Mouse (Mus musculus) Muller cell, postnatal 12 days (primary cell): ENCODE results near the gene Rpusd1.
A peak's percentile ranks its signal among the peaks of the same experiment; 100 is the strongest.

Experiments used
- DNase-seq: peaks from one replicate; pipeline ENCODE4 v3.0.0-alpha.2; 2015; ENCODE audit errors: inconsistent ontology term

Gene Rpusd1

DNA sequence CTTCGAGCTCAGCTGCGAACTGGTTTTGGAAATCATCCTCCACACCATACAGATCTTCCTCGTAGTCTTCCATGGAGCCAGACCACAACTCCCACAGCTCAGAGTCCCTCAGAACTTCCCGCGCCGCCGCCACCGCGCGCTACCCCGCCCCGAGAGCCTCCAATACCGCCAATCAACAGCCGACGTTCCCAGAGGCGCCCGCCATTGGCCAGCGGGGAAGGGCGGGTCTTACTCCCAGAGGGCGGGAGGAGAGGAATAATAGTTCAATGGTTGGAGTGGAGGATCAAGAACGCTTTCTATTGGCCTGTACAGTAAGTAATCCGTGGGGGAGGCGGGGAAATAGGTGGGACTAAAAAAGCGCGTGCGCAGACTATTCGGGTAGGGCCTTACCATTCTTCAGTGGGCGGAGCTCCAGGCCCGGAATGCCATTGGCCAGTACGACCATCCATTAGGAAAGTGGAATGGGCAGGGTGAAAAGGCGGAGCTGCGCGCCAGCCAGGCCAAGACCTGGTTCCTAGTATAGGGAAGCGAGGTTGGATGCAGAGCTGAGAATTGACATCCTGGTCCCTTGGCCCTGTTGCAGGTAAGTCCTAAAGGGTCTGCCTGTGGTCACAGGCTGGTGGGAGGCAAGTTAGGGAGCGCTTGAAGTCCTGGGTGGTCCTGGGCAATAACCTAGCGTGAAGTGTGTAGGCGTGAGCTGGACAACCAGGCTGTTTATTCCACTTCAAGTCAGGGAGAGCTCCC lies at the start of gene Rpusd1, which contains the start of gene Chtf18:
Gene Rpusd1 (plus strand): TSS at position 406 of the 744 bp plus-strand sequence.
Gene Chtf18 (minus strand): TSS at position 155 of the 744 bp plus-strand sequence.
- DNase-seq: peak; percentile 100

DNA sequence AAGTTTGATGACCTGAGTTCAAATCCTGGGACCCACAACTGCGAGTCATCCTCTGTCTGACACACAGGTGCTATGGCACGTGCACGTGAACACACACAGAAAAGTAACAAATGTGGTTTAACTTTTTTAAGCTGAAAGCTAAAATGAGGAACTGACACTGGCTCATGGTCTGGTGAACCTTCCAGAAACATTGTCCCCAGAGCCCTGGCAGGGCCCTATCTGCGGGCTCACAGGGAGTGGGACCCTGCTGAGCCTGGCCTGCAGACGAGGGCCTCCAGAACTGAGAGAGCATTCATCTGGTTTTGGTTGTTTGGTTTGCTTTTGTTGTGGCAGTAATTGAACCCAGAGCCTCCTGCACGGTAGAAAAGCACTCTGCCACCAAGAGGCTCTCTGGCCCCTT lies 49.5 kb upstream of the Rpusd1 start:
- no peak for DNase-seq

DNA sequence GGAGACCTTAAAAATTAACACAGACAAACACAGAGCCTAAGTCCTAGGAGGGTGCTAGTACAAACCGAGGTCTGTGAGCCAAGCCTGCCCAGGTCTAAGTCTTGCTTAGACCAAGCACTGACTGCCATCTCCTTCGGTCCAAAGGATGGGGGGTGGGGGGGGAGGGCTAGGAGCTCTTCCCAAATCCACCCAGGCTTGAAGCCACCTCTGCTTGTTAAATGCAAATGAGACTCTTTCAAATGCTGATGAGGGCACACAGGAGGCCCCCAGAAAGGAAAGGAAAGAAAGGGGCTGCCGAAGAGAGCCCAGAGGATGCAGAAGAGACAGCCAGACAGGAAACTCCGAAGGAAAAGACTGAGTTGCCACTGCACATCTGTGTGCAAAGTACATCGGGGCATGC lies 47.7 kb upstream of the Rpusd1 start:
- DNase-seq: no peak

DNA sequence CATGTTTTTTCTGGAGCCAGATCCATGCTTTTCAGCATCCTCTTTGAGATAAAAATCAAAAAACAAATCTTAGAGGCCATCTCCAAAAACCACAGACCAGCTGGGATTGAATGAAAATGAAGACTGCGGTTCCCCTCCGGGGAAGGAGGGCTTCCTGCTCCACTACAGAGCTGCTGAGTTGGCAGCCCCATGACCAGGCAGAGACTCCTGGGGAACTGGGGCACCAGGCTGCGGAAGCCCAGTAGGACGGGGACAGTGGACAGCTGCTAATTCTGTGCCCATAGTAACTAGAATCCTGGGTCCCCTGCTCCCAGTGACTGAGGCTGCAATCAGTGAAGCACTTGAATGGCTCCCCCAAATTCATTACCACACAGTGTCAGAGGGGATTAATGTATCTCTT lies 45.8 kb upstream of the Rpusd1 start:
- DNase-seq: no peak

DNA sequence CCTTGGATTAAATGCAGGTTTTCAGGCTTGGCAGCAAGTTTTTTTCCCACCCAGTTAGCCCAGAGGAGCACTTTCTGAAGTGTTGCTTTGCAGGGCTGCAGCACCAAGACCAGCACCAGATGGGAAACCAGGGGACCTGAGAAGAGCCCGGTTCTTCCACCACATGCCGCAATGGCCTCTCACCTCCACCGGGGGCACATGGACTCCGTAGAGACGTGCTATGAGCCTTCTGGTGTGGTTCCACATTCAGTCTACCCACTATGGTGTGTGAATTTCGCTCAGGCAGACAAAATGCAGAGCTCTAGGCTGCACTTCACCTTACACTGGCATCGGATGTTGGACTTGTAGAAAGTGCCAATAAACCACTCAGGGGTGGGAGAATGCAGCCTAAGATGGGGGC lies 41.1 kb upstream of the Rpusd1 start:
- DNase-seq: peak; percentile 33

DNA sequence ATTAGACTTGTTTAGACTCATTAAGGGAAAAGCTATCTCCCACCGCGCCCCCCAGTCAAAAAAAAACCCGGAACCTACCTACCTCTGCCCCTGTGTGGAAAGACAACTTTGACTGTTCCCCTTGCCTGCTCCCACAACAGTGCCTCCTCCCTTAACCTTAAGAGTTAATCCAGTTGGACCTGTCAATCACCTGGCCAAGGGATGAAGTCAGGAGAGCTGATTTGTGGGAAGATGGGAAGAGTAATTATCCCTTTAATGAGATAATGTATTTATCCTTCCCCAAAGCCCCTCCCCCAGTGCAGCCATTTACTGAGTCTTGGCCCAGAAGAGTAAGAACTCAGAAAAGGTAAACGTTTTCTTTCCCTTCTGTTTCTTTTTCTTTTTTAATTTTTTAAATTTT lies 38.5 kb upstream of the Rpusd1 start:
- DNase-seq: no peak

DNA sequence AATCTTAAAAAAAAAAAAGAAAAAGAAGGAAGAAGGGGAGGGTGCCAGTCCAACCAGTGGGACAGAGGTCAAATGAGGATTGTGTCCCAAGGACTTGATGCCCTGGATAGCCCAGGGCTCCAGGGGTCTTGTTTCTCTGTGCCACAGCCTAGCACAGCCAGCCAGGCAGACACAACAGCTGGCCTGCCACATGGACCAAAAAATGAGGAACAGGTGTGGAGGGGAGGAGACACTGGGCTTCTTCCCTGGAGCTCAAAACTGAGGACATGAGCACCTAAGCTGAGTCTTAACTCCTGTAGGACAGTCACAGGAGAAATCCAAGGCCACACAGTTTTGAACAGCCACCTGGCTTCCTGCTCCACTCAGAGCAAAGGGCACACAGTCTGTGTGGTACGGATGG lies 31.2 kb upstream of the Rpusd1 start:
- DNase-seq: no peak

DNA sequence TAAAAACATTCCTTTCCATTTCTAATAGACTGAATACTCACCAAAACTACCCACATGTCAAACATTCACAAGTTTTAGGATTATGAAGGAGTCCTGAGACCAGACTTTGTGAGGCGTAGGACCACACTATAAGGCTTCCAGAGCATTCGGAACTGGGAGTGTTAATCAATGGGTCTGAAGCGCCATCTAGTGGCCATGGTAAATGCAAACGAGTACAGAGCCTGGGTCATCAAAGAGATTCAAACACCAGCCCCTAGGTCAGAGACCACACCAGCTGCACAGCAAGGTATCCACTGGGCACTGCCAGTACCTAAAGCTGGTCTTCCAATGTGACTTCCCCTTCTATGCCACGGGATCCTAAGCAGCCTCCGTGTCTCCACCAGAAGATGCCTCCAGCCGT lies 29.0 kb upstream of the Rpusd1 start:
- DNase-seq: peak; percentile 69

DNA sequence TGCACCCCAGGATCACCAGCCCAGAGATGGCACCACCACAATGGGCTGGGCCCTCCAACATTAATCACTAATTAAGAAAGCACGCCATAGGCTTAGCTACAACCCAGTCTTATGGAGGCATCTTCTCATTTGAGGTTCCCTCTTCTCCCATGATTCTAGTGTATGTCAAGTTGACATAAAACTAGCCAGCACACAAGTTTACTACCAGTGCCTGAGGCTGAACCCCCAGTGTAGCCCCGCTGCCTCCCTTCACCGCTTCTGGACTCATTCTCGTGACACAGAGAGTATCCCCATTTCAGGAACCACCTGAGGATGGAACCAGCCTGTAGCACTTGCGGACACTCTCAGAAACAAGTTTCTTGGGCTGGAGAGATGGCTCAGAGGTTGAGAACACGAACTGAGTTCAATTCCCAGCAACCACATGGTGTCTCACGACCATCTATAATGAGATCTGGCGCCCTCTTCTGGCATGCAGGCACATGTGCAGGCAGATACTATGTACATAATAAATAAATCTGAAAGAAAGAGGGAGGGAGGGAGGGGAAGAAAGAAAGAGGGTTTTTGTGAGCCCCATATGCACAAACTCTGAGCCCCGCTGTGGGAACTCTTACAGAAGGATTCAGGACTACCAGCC lies 26.5 kb upstream of the Rpusd1 start:
- DNase-seq: no peak

DNA sequence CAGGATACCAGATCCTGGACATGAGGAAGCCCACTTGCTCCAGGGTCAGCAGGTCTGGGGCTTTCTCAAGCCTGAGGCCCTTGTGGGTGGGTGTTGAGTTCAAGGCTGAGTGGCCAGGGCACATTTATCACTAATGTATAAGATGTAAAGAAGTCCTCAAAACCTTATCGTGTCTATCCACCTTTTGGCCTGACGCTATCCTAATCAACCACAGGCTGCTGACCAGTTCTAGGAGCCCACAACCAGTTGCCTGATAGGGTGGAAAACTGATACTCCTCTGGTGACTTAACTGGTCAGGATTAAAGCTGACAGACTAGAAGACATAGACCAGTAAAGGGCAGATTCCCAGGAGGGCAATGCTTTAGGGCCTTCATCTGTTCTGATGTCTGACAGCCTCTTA lies 17.5 kb upstream of the Rpusd1 start:
- no peak for DNase-seq

DNA sequence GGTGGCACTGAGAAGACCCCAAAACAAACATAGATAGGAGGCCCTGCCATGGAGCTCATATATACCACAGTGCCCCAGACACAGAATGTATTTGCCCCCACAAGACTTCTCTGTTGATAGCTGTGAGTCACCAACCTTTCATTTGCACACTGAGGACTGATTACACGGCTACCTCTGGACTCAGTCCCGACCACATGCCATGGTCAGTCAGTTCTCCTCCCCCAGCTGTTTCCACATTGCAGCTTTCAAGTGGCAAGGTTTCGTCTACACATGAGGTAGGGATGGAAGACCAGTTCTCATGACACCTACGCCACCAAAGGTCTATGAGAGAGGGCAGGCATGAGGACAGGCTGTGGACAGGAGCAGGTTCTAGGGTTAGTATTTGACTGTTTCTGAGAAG lies 16.3 kb upstream of the Rpusd1 start:
- no peak for DNase-seq

DNA sequence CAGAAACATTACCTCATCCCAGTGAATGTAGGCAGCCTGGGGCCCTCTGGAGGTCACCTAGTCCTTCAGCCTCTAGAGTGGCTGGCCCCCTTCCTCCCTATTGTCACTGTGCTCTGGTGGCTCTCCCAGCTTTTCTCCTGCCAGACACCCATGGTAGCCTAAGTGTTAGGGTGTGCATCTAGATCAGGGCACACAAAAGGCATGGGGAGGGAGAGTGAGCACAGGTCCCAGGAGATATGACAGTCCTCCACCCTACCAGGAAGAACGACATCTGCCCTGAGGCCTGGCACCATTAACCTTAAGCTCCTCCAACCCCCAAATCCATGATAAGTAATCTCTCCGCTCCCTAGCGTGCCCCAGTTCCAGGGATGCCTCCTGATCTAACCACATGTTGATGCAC lies 11.8 kb upstream of the Rpusd1 start:
- no peak for DNase-seq

DNA sequence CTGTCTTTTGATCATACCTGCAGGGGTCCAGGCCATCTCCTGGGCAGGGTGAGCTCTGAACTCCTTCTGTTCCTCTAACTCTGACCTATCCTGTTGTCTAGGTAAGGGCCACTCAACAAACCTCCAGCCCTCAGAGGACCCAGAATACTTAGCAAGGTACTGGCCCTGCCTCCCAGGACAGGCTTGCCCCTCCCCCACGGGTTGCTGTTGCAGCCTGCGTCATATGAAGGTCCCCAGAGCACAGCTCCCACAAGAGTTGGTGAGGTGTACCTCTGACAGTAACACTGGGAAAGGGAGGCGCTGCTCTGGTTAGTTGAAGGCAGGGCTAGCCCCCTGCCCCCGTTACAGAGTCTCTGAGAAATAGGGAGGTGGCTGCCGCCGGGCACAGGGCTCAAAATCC lies 11.3 kb upstream of the Rpusd1 start:
- DNase-seq: no peak

DNA sequence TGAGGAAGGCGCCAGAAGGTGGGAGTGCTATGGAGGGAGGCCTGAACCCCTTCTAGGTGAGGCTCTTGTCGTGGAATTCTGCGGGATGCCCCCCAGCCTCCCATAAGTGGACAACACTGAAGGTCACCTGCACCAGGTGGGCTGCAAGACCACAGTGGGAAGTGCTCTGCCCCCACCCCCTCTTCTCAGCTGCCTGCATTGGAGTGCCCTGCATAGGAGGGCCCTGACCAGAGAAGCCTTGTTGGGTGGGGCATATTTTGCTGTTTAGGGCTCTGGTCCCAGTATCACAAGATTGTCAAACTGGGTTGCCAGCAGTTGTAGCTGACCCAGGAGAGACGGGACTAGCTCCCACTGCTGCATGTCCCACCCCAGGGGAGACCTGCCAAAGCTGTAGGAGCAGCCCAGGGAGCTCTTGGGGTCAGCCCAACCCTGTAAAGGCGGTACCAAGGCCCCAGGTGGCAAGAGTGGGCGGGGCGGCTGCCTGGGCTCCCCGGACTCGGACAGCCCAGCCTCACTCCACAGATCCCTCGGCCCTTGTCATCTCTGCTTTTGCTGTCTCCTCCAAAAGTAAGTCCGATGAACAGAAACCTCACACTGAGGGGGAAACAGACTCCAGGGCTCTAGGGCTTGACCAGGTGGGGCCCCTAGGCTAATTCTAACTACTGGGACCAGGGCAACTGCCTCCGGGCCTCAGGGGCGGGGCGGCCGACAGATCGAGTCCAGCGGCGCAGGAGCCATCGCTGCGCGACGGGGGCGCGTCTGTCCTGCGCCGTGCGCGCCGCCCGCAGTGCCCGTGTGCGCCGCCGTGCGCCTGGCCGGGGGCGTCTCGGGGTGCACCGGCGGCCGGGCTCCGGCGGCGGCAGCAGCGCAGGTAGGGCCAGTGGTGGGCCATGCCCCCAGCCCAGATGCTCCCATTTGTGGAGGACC lies 10.5 kb upstream of the Rpusd1 start, which contains the start of gene Gng13:
Gene Gng13 (plus strand): TSS at position 461 of the 927 bp plus-strand sequence.
- DNase-seq: peak; percentile 52

DNA sequence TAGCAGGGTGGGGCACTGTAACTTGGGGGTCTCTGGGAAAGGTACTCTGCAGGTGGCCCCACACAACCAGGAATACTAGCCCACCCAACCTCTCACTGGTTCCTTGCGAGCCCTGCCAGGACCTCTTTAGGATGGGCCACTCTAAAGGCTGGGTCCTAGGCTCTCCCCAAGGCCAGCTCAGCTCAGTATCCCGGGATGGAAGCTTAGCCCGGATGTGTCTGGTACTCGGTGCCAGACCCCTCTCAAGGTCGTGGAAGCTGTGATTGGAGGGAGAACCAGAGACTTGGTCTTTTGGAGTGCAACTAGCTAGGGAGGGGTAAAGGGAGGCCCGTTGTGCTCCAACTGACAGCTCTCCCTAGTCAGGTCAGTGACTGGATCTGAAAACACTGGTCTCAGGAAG lies 9.8 kb upstream of the Rpusd1 start:
- DNase-seq: no peak

DNA sequence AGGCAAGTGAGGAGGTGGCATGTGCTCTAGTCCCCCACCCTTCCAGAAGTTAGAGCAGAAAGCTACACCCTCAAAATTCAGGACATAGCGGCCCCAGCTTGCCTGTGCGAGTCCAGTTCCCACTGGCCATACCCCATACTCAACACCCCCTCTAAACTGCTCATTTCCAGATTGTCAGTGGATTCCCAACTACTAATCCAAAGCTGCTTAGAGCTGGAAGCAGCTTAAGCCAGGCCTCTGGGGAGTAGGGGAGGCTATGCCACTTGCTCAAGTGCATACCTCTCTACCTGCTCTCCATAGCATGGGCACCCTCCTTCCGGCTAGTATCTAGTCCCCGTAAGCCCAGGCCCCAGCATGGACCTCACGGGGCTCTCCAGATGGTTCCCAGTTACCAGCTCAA lies 6.0 kb upstream of the Rpusd1 start:
- DNase-seq: no peak

DNA sequence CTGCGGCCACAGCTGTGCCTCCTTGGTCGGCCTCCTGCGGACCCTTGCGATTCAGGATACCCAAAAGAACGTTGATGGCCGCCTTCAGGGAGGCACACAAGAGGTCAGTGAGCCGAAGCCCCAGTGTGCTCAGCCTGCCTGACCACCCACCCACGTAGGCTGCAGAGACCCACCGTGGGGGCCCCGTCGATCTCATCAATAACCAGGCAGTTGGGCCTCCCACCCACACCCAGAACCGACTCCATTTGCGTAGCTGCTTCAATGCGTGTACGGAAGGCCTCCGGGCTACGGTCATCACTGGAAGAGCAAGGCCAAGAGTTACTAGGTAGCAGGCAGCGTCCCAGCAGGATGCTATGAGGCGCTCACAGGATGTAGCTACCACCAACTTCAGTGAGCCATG lies 4.0 kb upstream of the Rpusd1 start:
- no peak for DNase-seq

DNA sequence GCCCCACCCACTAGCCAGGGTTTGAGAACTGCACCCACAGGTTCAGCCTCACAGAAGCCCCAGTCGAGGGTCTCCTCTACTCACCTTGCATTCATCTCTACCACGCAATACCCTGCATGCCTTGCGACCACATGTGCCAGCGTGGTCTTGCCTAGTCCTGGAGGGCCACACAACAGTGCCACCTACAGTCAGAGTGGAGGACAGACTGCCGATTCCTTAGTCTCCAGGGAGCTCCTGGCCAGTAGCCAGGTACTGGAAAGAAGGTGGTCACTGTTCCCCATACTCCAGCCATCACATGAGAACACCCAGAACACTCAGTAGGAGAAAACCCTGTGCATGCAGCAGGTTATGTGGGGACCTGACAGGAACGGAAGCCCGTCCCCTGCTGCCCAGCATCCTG lies 3.6 kb upstream of the Rpusd1 start:
- DNase-seq: no peak

DNA sequence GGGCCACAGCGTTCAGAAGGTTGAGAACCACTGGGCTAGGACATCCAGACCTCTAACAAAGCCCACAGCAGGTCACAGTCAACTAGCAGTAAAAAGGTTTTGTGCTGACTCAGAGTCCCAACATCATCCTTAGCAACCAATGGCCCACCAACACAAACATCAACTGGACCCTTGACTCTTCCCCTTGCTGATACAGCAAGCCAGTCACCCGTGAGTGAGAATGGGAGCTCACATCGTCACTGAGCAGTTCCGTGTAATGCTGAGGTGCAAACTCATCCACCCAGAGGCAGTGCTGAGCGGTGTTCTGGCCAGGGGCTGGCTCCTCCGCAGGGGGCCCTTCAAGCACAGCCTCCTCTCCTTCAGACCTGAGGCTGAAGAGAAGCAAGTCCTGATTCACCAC lies 2.2 kb upstream of the Rpusd1 start:
- DNase-seq: no peak

DNA sequence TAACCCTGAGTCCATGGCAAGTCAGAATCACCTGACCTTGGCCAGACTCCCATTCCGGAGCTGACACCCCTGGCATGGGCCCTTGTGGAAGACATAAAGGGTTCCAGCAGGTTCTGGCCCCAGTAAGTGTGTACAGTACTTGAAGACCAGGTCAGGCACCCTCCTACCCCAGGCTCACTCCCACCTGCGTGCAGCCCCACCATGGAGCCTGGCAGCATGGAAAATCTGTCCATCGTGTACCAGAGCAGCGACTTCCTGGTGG lies 470 bp downstream of the Rpusd1 start:
- no peak for DNase-seq

DNA sequence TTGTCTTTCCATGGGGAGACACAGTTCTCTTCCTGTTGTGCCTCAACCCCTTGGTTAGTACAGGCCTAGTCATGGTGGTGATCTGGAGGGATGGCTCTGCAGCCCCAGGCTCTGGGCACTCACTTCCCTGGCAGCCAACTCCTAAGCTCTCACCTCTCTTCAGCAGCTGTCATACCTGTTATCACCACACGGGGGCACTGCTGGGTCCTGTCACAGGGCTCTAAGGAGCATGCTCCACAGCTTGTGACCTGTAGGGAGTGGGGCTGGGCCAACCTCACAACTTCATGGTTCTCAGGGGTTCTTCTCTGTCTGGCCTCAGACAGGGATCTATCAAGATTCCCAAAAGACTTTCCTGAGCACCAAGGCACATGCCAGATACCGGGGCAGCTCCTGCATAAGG lies 4.6 kb downstream of the Rpusd1 start:
- peak; percentile 82 for DNase-seq

DNA sequence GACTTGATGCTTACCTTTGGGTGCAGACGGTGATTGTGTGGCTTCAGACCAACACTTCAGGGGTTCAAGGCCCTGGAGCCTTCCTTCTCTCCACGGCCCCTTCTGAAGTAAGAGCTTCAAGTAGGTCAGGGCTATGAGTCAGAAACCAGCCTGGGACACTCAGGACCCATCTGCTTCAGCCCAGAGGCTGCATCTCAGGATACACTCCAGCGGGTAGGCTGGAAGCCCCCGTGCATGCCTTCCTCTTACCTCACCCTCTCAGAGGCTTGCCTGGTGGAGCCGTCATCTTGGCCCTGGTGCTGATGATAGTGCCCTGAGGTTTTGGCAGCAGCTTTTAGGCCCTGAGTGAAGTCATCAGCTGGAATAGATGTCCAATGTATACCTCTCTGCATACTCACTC lies 7.8 kb downstream of the Rpusd1 start:
- no peak for DNase-seq

DNA sequence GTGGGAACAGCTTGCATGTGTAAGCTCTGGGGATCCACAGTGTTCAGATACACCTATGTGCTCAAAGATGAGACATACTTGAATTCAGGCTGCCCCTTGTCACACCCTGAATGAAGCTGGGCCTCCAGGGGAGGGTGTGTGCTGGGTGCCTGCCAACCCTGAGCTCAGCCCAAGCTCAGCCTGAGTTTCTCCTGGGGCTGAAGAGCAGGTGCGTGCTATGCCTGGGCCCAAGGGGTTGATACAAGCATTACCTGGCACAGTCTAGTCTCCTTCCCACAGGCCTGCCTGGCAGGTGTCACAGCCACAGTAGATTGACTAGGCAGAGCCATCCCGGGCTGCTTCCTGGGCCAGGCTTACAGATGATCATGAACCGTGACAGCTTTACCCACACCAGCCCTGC lies 8.3 kb downstream of the Rpusd1 start, which contains the start of gene Mslnl:
Gene Mslnl (plus strand): TSS at position 298 of the 400 bp plus-strand sequence.
- no peak for DNase-seq
